Mouse (Mus musculus) right cerebral cortex, postnatal 4 days (tissue): ENCODE data around the gene Tcta.
"Not testable (repeated sequence)": the region's sequence is repeated elsewhere in the genome, so short reads cannot be mapped to it uniquely, and the experiment has no call there.

Experiments
- DNase-seq: peaks from one replicate; pipeline ENCODE4 v3.0.0-alpha.2; 2022

Tcta gene

DNA sequence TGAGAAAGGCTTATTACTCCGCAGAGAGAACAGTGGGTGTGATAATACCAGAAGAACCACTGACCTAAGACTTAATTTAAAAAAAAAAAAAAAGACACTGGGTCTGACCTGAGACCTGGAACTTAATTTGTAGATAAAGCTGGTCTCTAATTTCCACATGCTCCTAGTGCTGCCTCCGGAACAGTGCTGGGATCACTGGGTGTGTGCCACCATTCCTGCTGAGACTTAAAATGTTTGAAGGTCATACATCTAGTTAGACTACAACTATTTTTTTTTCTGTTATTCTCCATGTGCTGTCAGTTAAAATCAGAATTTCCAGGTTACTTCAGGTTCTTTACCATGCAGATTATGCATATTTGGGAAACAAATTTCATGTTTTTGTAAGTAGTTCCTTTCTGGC lies 2.2 kb upstream of the Tcta start:
- no peak for DNase-seq

GRCm38 (mm10) chr9:108307021-108307807 lies 1.3 kb upstream of the Tcta start:
- no peak for DNase-seq

- peak; percentile 66 for DNase-seq
These were observed 616 bp upstream of the Tcta start for GRCm38 (mm10) chr9:108306571-108306980.

DNA sequence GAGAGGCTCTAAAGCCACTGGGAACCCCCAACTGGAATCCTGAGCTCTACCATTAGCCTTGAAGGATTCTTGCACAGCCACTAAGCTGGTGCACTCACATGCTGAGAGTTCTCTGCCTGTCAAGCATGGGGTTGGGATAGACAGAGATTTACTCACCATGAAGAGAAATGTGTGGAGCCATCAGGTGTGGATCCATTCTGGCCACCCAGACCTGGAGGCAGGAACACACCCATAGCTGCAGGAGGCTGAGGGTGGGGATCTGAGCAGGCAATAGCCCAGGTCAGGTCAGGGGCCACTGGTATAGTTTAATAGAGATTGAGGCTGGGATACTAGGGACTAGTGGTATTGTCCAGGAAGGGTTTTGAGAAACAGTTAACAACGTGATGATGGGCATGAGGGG lies 790 bp downstream of the Tcta start:
- no peak for DNase-seq

GRCm38 (mm10) chr9:108304716-108305115 lies 1.2 kb downstream of the Tcta start:
- DNase-seq: no peak

DNA sequence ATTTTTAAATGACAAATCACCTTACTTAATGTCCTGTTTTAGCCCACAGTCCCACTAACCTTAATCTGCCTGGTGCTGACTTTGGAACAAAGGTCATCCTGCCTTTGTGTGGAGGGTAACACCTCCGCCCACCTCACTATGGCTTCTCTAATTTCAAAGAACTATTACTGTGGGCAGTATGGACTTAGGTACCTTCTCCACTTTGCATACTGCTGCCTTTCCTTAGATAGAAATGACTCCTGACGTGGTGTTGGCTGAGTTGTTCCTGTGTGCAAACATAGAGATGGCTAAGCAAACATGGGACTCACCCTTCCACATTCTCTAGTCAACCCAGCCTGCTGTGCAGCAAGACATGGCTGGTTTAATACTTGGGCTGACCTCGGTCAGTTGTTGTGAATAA lies 4.1 kb downstream of the Tcta start:
- DNase-seq: no peak

GRCm38 (mm10) chr9:108296453-108297355 lies 9.3 kb downstream of the Tcta start, which contains the start of gene Amt:
Gene Amt, plus strand, starts transcription at chr9:108296853.
- DNase-seq: no peak

GRCm38 (mm10) chr9:108290773-108291172 lies 15.2 kb downstream of the Tcta start:
- DNase-seq: no peak

GRCm38 (mm10) chr9:108290016-108290750 lies 15.8 kb downstream of the Tcta start, which contains the start of gene Nicn1:
Gene Nicn1, plus strand, starts transcription at chr9:108290429.
- peak; percentile 82 for DNase-seq

- DNase-seq: no peak
These were observed 16.6 kb downstream of the Tcta start for GRCm38 (mm10) chr9:108289347-108289746.

- not testable (repeated sequence) for DNase-seq
These were observed 18.3 kb downstream of the Tcta start for GRCm38 (mm10) chr9:108287526-108288238.

- DNase-seq: peak; percentile 74
These were observed 21.6 kb downstream of the Tcta start for GRCm38 (mm10) chr9:108284410-108284809.

DNA sequence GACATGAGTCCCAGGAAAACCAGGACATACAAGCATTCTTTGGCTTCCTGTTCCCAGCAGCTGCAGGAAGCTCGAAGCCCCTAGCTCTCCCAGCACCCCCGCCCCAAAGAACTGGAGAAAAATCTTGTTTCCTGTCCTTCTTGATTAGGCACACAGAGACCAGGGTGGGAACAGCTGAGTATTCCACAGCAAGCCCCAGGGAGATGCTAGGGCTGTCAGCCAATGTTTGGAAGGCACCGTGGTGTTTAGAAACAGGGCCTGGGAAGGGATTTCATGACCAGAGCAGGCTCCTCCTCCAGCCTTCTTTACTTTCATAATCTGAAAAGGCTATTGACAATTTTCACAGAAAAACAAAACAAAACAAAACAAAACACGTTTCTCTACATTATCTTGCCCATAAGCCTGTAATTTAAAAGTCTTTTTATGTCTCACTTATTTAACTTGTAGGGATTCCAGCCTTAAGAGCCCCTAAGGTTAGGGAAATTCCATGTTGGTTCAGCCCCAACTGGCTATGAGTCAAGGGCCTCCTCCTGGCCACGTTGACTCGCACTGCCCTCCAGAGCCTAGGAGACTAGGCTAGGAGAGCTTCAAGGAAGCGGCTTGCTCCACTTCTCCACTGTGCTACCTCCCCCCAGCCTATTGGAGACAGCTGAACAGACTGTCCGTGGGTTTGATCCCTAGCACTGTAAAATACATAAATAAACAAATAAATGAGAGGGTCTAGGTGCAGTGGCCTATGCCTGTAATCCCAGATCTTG lies 25.7 kb downstream of the Tcta start:
- DNase-seq: no peak

GRCm38 (mm10) chr9:108278697-108279450 lies 27.1 kb downstream of the Tcta start:
- DNase-seq: no peak

DNA sequence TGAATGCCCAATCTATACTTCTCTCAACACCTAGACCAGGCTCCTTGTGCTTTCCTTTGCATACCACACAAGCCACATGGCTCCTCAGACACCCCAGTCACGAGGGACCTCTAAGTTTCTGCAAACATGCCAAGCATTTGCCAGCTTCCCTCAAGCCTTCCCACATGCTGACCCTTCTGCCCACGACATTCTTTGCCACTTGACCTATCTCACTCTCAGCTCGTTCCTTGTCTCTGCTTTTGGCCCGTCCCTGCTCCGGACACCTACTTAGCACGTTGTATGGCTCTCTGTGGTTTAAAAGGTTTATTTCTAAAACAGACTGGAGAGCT lies 30.7 kb downstream of the Tcta start:
- DNase-seq: no peak

- no peak for DNase-seq
These were observed 31.3 kb downstream of the Tcta start for GRCm38 (mm10) chr9:108274476-108275330.

- no peak for DNase-seq
These were observed 32.5 kb downstream of the Tcta start for GRCm38 (mm10) chr9:108273485-108273884.

DNA sequence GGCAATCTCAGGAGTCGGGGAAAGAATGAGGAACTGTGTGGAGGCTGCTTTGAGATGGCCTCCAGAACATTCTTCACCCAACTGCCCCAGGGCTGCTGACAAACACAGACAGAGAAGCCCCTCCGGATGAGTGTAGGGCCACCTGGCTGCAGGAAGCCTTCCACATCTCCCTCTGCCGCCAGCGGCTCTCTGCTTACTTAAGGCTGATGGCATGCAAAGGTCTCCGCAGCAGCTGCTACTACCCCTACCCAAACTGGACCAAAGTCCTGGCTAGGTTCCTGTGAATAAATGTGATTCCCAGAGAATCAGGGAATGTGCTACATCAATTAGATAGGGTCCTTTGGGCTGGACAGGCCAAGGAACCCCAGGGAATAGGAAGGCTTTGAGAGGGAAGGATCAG lies 33.3 kb downstream of the Tcta start:
- no peak for DNase-seq

DNA sequence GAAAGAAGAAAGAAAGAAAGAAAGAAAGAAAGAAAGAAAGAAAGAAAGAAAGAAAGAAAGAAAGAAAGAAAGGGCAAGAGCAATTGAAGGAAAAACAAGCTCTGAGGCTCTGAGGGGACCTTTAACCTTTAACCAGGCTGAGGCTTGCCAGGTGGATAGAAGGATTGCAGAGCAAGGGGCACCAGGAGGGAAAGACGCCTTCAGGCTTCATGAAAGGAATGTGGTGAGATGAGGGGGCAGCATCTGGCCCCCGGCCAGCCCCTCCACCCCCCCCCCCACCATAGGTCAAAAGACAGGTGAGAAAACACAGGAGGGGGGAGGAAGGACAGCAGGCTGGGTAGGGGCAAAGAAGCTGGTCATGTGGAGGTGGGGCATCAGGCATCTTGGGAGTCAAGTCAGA lies 34.0 kb downstream of the Tcta start:
- DNase-seq: no peak

- not testable (repeated sequence) for DNase-seq
These were observed 37.3 kb downstream of the Tcta start for GRCm38 (mm10) chr9:108268701-108269100.
